Mouse (Mus musculus) fat pad, adult 2 months (tissue): Measurements from ENCODE around the gene 9930104L06Rik.

ENCODE experiments used
- DNase-seq: peaks from one replicate; pipeline ENCODE4 v3.0.0-alpha.2; 2011; ENCODE audit warnings: low read depth, low spot score; ENCODE audit errors: extremely low read depth

Gene 9930104L06Rik

GRCm38 (mm10) chr4:124959062-124959461 is 22.2 kb downstream of the 9930104L06Rik start:
- no peak for DNase-seq

- no peak for DNase-seq
These were observed 24.1 kb downstream of the 9930104L06Rik start for GRCm38 (mm10) chr4:124960940-124961339.

- no peak for DNase-seq
These were observed 25.7 kb downstream of the 9930104L06Rik start for GRCm38 (mm10) chr4:124962576-124962975.

GRCm38 (mm10) chr4:124964912-124965599 is 28.2 kb downstream of the 9930104L06Rik start:
- no peak for DNase-seq

GRCm38 (mm10) chr4:124968711-124969110 is 31.9 kb downstream of the 9930104L06Rik start:
- no peak for DNase-seq

DNA sequence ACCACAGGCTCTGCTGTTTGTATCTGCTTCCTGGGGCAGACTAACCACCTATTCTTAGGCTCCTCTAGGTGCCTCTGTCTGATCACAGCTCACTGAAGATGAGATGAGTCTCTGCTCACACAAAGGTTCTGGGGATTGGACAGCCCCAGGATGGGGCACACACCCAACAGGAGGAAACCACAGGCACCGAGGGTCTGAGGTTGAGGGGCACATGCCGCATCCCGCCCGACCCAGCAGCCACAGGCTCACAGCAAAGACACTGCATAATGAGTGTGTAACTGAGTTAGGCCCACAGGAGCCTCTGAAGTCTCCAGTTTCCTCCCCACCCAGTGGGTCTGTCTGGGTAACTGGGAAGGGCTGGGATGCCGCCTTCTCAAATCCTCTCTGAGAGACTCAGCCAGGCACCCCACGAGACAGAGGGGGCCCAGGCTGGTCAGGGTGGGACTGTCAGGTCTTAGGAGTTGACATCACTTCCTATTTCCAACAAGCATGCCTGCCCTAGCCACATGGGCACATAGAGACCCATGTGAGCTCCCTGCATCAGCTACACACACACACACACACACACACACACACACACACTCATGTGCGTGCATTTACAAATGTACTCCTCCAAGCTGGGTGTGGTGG is 32.5 kb downstream of the 9930104L06Rik start:
- no peak for DNase-seq

- no peak for DNase-seq
These were observed 33.3 kb downstream of the 9930104L06Rik start for GRCm38 (mm10) chr4:124970194-124970593.

DNA sequence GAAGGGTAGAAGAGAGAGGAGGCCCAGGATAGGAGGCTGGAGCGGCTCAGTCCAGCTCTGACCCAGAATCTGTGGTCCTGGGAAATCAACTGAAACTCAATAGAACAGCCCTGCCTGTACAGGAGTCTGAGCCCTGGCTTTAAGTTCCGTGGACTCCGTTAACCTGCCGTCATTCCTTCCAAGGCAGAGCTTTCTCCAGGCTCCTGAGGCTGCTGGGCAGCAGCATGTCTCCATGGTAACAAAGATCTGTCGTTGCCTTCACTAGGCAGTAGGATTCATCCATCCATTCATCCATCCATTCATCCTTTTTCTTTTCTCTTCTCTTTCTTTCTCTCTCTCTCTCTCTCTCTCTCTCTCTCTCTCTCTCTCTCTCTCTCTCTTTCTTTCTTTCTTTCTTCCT is 33.8 kb downstream of the 9930104L06Rik start:
- DNase-seq: no peak

- no peak for DNase-seq
These were observed 34.2 kb downstream of the 9930104L06Rik start for GRCm38 (mm10) chr4:124971094-124971493.

GRCm38 (mm10) chr4:124972316-124972715 is 35.5 kb downstream of the 9930104L06Rik start:
- DNase-seq: no peak

DNA sequence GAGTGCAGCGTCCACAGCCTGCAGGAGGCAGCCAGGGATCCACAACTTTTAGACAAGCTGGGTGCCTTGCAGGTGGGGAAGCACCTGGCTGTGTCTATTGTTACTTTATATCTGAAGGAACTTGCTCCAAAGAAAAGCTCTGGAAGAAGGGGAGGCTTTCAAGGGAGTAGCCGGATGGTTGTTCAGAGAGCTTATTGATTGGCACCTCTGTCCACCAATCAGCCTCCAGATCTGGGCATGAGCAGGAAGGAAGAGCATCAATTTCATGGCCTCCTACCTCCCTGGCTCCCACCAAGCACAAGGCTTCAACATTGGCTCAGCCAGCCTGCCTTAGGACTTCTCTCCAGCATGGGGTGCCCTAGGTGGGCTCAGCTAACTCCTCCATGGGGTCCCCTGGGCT is 36.4 kb downstream of the 9930104L06Rik start:
- no peak for DNase-seq

- no peak for DNase-seq
These were observed 41.4 kb downstream of the 9930104L06Rik start for GRCm38 (mm10) chr4:124978201-124978600.

DNA sequence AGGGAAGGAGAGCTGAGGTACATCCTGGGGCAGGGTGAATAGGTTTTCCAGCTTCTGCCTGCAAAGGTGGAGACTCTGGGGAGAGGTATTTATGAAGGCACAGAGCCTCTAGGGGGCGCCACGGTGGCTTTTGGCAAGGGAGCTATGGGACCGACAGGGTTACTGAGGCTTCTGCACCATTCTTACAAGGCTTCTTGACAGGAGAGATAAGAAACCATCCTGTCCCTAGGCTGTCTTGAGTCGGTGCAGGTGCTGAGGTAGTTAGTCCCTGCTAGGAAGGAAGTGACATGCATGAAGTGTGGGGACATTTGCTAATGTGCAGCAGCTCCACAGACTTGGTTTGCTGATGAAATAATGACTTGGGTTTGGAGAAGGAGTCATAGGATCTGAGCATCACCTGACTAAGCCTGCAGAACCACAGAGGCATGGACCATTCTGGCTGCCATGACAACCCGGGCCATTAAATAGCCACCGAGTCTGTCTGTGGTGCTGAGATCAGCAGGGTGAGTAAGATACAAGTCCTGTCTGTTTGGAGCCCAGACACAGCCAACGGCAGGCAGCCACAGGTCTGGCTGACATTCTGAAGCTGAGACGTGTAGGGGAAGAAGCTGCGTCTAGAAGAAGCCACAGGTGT is 47.2 kb downstream of the 9930104L06Rik start:
- DNase-seq: no peak

- DNase-seq: no peak
These were observed 48.2 kb downstream of the 9930104L06Rik start for GRCm38 (mm10) chr4:124984871-124985670.

DNA sequence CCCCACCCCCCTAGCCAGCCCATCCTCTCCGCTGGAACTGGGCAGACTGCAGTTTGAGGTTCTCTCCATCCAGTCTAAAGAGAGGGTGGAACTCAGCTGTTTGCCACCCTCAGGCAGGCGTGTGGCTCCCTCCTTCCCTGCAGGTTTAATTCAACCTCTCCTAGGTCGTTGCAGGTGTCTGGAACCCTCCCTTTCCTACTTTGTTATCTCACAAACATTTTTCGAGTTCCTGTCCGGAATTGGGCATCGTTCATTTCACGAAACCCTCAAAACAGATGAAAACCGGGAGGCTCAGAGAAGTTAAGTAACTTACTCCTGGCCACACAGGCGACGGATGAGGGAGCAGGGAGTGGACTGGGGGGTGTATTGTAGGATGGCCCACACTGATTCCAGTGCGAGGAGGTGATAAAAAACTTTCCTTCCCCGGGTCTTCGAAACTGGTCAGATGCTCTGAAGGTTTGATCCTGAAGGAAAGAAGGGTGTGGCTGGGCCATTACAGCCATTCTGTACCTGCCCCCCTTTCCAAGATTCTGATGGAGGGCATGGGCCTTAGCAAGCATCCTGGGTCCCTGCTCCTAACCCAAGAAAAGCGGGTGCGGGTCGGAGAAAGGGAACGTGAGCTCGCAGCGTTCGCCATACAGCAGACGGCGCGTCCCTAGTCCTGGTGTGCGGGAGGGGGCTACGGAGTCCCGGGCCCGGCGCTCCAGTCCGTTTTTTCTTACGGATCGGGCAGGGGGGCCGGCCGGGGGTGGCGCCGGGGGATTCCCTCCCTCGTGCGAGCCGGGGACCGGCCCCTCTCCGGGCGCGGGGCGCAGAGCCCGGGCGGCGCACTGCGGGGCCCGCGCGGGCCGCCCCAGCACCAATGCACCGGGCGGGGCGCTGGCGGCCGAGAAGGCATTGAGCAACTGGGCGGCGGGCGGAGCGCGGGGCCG is 49.1 kb downstream of the 9930104L06Rik start, which contains the start of gene Rspo1:
Gene Rspo1, plus strand, starts transcription at position 760 of the 932 bp plus-strand sequence.
- no peak for DNase-seq

GRCm38 (mm10) chr4:124986739-124987710 is 50.2 kb downstream of the 9930104L06Rik start:
- DNase-seq: no peak

GRCm38 (mm10) chr4:124987711-124988097 is 50.9 kb downstream of the 9930104L06Rik start:
- DNase-seq: no peak

DNA sequence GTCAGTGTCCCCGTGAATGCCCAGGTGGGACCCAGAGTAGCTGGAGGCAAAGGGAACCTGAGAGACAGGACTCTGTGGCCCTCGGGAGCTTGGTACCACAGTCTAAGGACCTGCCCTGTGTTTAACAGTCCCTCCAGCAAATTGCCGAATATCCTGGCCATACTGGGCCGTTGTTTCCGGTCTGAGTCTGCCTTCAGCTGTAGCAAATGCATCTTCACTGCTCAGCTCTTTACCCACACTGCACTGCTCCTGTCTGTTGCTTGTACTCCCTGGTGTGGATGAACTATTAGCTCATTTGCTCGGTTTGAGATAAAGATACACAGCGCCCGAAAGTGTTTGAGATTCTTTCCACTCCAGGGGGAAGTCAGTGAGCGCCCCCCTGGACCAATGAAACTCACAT is 51.5 kb downstream of the 9930104L06Rik start:
- DNase-seq: no peak

- DNase-seq: no peak
These were observed 53.0 kb downstream of the 9930104L06Rik start for GRCm38 (mm10) chr4:124989787-124990253.
